In genomic region chr2:62644891-62645290, GRCm38 (mm10) we compare ENCODE assay signal across 13 mouse cellular contexts. TPM values are rescaled to one million over a fixed set of nuclear protein-coding genes. Genes with fewer than 3 reads are reported as not detected.
DNase-seq lines count a peak whose midpoint lies in the region; ATAC-seq and TF ChIP-seq lines count a peak whose summit lies in the region.
"Had no signal": no experiment of that assay in that cellular context is flagged by ENCODE, and none has a peak within 500 bp of the region (broad histone marks: within the 10 kb centered on the region; RNA-seq: fewer than 3 reads in every experiment).

No protein-coding gene starts in this region.

- 92% methylated on average over 5 of the region's 5 CpGs for WGBS in heart, embryonic 13.5 days
- 89% methylated on average over 5 of the region's 5 CpGs for WGBS in lung, embryonic 14.5 days
- WGBS in liver, embryonic 15.5 days (ENCODE audit: insufficient replicate concordance) = 71% methylated on average over 5 of the region's 5 CpGs

- H3K36me3 ChIP-seq in heart, embryonic 13.5 days = no peaks in the 10 kb centered on the region
- no peaks in the 10 kb centered on the region for H3K36me3 ChIP-seq in lung, embryonic 14.5 days (ENCODE audit: insufficient read depth)
- H3K36me3 ChIP-seq in liver, embryonic 15.5 days (replicated peaks) = no peaks in the 10 kb centered on the region
- H3K36me3 ChIP-seq: embryonic facial prominence, embryonic 15.5 days; midbrain, embryonic 12.5 days had no signal

- no peak overlapping the region for H3K9ac ChIP-seq in heart, embryonic 13.5 days
- no peak overlapping the region for H3K9ac ChIP-seq in lung, embryonic 14.5 days
- peak overlapping the region; percentile 70; the same call in 1 of the 2 replicates for H3K9ac ChIP-seq in liver, embryonic 15.5 days
- H3K9ac ChIP-seq: embryonic facial prominence, embryonic 15.5 days had no signal

- H3K27ac ChIP-seq in heart, embryonic 13.5 days (replicated peaks) = no peak overlapping the region
- H3K27ac ChIP-seq in lung, embryonic 14.5 days (ENCODE audit: low read depth) = no peak overlapping the region
- H3K27ac ChIP-seq in bone marrow macrophage, adult 2 months (ENCODE audit: insufficient read depth, low read depth, low read length) = no peak overlapping the region
- H3K27ac ChIP-seq in liver, embryonic 15.5 days (replicated peaks) = no peak overlapping the region
- H3K27ac ChIP-seq: embryonic facial prominence, embryonic 15.5 days; hindbrain, postnatal 0 days; midbrain, embryonic 12.5 days had no signal

- no peaks in the 10 kb centered on the region for H3K27me3 ChIP-seq in heart, embryonic 13.5 days (replicated peaks)
- no peaks in the 10 kb centered on the region for H3K27me3 ChIP-seq in lung, embryonic 14.5 days (ENCODE audit: insufficient read depth, low read length)
- H3K27me3 ChIP-seq in liver, embryonic 15.5 days = no peaks in the 10 kb centered on the region
- H3K27me3 ChIP-seq: embryonic facial prominence, embryonic 15.5 days had no signal

- no peak for DNase-seq in heart, postnatal 25 days (ENCODE audit: low spot score)
- no peak for DNase-seq in lung, embryonic 14.5 days
- DNase-seq in lung, postnatal 36 days = no peak
- DNase-seq in layer of hippocampus, adult 11-12 months (ENCODE audit: low spot score) = no peak
- DNase-seq: gastrocnemius, postnatal 25 days; right cerebral cortex, postnatal 14 days had no signal

- H3K4me2 ChIP-seq in heart, embryonic 13.5 days = no peak overlapping the region; the same call in 1 of the 2 replicates
- H3K4me2 ChIP-seq in lung, embryonic 14.5 days = peak overlapping the region; percentile 71; the same call in 1 of the 2 replicates
- H3K4me2 ChIP-seq in liver, embryonic 15.5 days = peak overlapping the region; percentile 87

- H3K4me3 ChIP-seq in heart, embryonic 13.5 days = peak overlapping the region; percentile 71; the same call in 1 of the 2 replicates
- H3K4me3 ChIP-seq in lung, embryonic 14.5 days (ENCODE audit: low read depth, low read length) = no peak overlapping the region
- peak overlapping the region; percentile 65; the same call in 1 of the 2 replicates for H3K4me3 ChIP-seq in bone marrow macrophage, adult 2 months (ENCODE audit: insufficient read depth, low read length)
- peak overlapping the region; percentile 82 for H3K4me3 ChIP-seq in liver, embryonic 15.5 days (replicated peaks)

- peaks cover 16% of the 10 kb centered on the region for H3K4me1 ChIP-seq in heart, embryonic 13.5 days
- H3K4me1 ChIP-seq in lung, embryonic 14.5 days (ENCODE audit: insufficient read depth) = 0 out of 2 replicates have a peak, but pooled peaks cover 3% of the 10 kb centered on the region
- peaks cover 9% of the 10 kb centered on the region for H3K4me1 ChIP-seq in bone marrow macrophage, adult 2 months (ENCODE audit: control insufficient read depth, insufficient read depth, low read length)
- peaks cover 26% of the 10 kb centered on the region for H3K4me1 ChIP-seq in liver, embryonic 15.5 days (replicated peaks)

- no peaks in the 10 kb centered on the region for H3K9me3 ChIP-seq in heart, embryonic 13.5 days
- no peaks in the 10 kb centered on the region for H3K9me3 ChIP-seq in lung, embryonic 14.5 days (ENCODE audit: low read depth, low read length)
- H3K9me3 ChIP-seq in liver, embryonic 15.5 days (replicated peaks) = no peaks in the 10 kb centered on the region
- H3K9me3 ChIP-seq: embryonic facial prominence, embryonic 15.5 days; midbrain, embryonic 12.5 days had no signal

- no peak for ATAC-seq in heart, embryonic 13.5 days (ENCODE audit: extremely low read depth, insufficient number of reproducible peaks, low FRiP score, low TSS enrichment)
- ATAC-seq in lung, embryonic 14.5 days (ENCODE audit: insufficient read depth) = no peak
- ATAC-seq in liver, embryonic 15.5 days (ENCODE audit: insufficient read depth) = no peak
- no peak for ATAC-seq in erythroid progenitor cell, adult 5-6 weeks (replicated peaks; ENCODE audit: low FRiP score, poor library complexity, severe bottlenecking)

- intact Hi-C loops in heart, postnatal 25 days (cut with DNase I) = loop anchor here (5.0 kb wide), 1 partner anchor 807 kb away; no protein-coding TSS in a partner anchor

- TF ChIP-seq CTCF in lung, embryonic 14.5 days (IDR thresholded peaks at IDR 0.05; ENCODE audit: low read depth) = no peak
- TF ChIP-seq CTCF in bone marrow macrophage, adult 2 months (IDR thresholded peaks at IDR 0.05; ENCODE audit: low read depth, low read length) = no peak

- no peak for TF ChIP-seq POLR2A in bone marrow macrophage, adult 2 months (IDR thresholded peaks at IDR 0.05; ENCODE audit: borderline replicate concordance, low read depth, low read length)

RNA-seq across cellular contexts. Expression of gene Ifih1, which starts 1.2 kb away (rescaled TPM):
- polyA plus RNA-seq in heart, embryonic 13.5 days (2015; fragmentation: Nextera tagmentation; extraction: Ambion mirVana) = 1.4 and 1.7 TPM in 2 replicates
- total RNA-seq in heart, postnatal 25 days (2021) = 1 to 10 TPM; 4.9 to 6.7 TPM
- 1.5 TPM in 2 replicates for polyA plus RNA-seq in lung, embryonic 14.5 days (2014; fragmentation: Nextera tagmentation; extraction: Ambion mirVana)
- 36.5 and 38.4 TPM in 2 replicates for polyA plus RNA-seq in bone marrow macrophage, adult 2 months (2012; ENCODE audit: insufficient read depth, insufficient read length, missing spikeins)
- polyA plus RNA-seq in liver, embryonic 15.5 days (2015; fragmentation: Nextera tagmentation; extraction: Ambion mirVana) = 3.3 and 4.8 TPM in 2 replicates
- total RNA-seq in erythroid progenitor cell, adult 5-6 weeks (2015; ENCODE audit: low replicate concordance) = 24.3 and 37.1 TPM in 2 replicates
- 28.7 and 38.0 TPM in 2 replicates for total RNA-seq in erythroid progenitor cell, adult 5-6 weeks (2017; ENCODE audit: low replicate concordance)

RNA-seq across cellular contexts. Expression of gene Gca, which starts 19.2 kb away (rescaled TPM):
- 13.1 and 13.5 TPM in 2 replicates for polyA plus RNA-seq in heart, embryonic 13.5 days (2015; fragmentation: Nextera tagmentation; extraction: Ambion mirVana)
- 10 to 100 TPM; 33.7 to 37.3 TPM for total RNA-seq in heart, postnatal 25 days (2021)
- 5.5 and 7.2 TPM in 2 replicates for polyA plus RNA-seq in lung, embryonic 14.5 days (2014; fragmentation: Nextera tagmentation; extraction: Ambion mirVana)
- 7.3 and 9.0 TPM in 2 replicates for polyA plus RNA-seq in bone marrow macrophage, adult 2 months (2012; ENCODE audit: insufficient read depth, insufficient read length, missing spikeins)
- polyA plus RNA-seq in liver, embryonic 15.5 days (2015; fragmentation: Nextera tagmentation; extraction: Ambion mirVana) = 4.0 and 4.7 TPM in 2 replicates
- total RNA-seq in erythroid progenitor cell, adult 5-6 weeks (2015; ENCODE audit: low replicate concordance) = 14.7 and 19.8 TPM in 2 replicates
- 3.5 and 6.9 TPM in 2 replicates for total RNA-seq in erythroid progenitor cell, adult 5-6 weeks (2017; ENCODE audit: low replicate concordance)
